Mouse (Mus musculus) kidney, postnatal 36 days (tissue): Measurements from ENCODE around the gene Susd4.

Source experiments
- DNase-seq, 2 experiments: peaks; one replicate each; pipeline ENCODE4 v3.0.0; 2021 to 2022; ENCODE audit warnings: mixed read lengths in 2 of 2

Gene Susd4

GRCm38 (mm10) chr1:182922824-182923223, 159.2 kb downstream of the Susd4 start:
- no peak for DNase-seq

- no peak for DNase-seq
These were observed 162.8 kb downstream of the Susd4 start for GRCm38 (mm10) chr1:182926465-182926864.

- no peak for DNase-seq
These were observed 164.5 kb downstream of the Susd4 start for GRCm38 (mm10) chr1:182927878-182928851.

GRCm38 (mm10) chr1:182935469-182935868, 171.8 kb downstream of the Susd4 start:
- no peak for DNase-seq

- DNase-seq, result no peak
These were observed 173.9 kb downstream of the Susd4 start for GRCm38 (mm10) chr1:182937486-182938120.

- no peak for DNase-seq
These were observed 178.3 kb downstream of the Susd4 start for GRCm38 (mm10) chr1:182941921-182942320.

- no peak for DNase-seq
These were observed 180.3 kb downstream of the Susd4 start for GRCm38 (mm10) chr1:182943911-182944310.

- no peak for DNase-seq
These were observed 181.0 kb downstream of the Susd4 start for GRCm38 (mm10) chr1:182944638-182945037.

- no peak for DNase-seq
These were observed 181.9 kb downstream of the Susd4 start for GRCm38 (mm10) chr1:182945561-182945960.
